Mouse (Mus musculus) heart, adult 9 months (tissue): Measurements from ENCODE around the gene Obox2.
"Not testable (repeated sequence)": the region's sequence is repeated elsewhere in the genome, so short reads cannot be mapped to it uniquely, and the experiment has no call there.

ENCODE experiments used
- DNase-seq, 2 experiments: peaks; one replicate each; pipeline ENCODE4 v3.0.0; 2022; ENCODE audit warnings: low spot score in 2 of 2

The Obox2 gene

DNA sequence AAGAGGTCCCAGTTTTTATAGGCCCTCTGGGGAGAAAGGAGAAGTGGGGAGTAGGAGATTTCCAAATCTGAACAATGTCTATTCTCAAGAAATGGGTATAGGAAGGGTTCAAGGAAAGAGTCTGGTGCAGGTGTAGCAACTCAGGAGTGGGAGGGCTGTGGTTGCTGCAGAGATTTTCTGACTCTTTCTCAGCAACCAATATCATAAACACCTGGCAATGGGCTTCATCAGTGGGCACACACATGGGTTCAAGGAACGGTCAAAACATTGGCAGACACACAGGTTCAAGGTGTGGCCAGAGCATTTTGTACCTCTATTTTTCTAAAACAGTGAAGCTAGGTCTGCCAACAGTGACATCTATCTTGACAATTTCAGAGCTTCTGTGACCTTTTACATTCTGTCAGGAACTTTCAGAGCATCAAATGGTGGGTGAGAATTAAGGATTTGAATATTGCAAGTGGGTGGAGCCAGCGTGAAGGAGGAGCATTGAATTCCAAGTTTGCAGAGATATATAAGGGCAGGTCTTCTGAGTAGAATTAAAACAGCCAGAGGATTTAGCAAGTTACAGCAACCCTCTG is at the start of gene Obox2, which contains the start of gene Obox1:
TSS of gene Obox2 (plus strand) at position 301 of the 578 bp plus-strand sequence.
TSS of gene Obox1 (plus strand) at position 528 of the 578 bp plus-strand sequence.
- DNase-seq = not testable (repeated sequence)

- not testable (repeated sequence) for DNase-seq
Measured at GRCm38 (mm10) chr7:15399147-15399874, 10.8 kb downstream of the Obox2 start.

- not testable (repeated sequence) for DNase-seq
Measured at GRCm38 (mm10) chr7:15406816-15407215, 18.3 kb downstream of the Obox2 start.

DNA sequence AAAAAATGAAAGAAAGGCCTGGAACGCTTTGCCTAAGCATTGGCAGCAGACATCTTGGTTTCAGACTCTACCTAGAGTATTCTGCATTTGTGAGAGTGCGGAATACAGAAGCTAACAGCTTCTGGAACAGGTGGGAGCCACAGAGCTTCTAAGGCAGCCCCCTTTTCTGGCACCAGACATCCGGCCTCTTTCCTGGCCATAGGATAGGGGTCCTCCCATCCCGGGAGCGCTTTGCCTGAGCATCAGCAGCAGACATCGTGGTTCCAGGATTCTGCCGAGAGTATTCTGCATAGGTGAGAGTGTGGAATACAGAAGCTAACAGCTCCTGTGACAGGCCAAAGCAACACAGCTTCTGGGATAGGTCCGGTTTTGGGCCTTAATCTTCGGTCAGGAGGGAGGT is 29.5 kb downstream of the Obox2 start:
- DNase-seq = not testable (repeated sequence)

- not testable (repeated sequence) for DNase-seq
Measured at GRCm38 (mm10) chr7:15425537-15425936, 37.0 kb downstream of the Obox2 start.
